Mouse (Mus musculus) spleen, postnatal 14 days (tissue): ENCODE measurements around the gene Mpp2.

Experiments
- DNase-seq, 2 experiments: peaks; one replicate each; pipeline ENCODE4 v3.0.0; 2021 to 2022; ENCODE audit warnings: low spot score in 2 of 2

Mpp2 gene

DNA sequence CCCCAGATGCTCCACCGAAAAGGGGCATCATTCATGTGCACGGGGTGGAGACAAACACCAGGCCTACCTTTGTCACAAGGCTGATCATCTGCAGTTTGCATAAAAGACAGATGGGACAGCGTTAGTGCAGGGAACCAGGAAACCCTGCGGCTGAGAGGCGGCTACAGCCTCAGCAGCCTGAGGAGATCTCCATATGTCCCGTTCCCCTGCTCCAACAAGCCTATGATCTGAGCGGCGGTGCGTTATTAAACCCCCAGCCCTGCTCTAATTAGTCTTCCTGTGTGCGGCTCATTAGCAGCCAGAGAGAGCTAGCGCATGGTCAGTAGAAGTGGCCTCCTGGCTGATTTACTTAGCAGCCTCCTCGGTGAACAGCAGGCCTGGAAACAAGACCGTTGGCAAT lies 78.2 kb downstream of the Mpp2 start:
- DNase-seq, result no peak

- DNase-seq, result no peak
Measured at GRCm38 (mm10) chr11:102008954-102009637, 79.2 kb downstream of the Mpp2 start.

- no peak for DNase-seq
Measured at GRCm38 (mm10) chr11:102008372-102008771, 79.9 kb downstream of the Mpp2 start.
